Mouse (Mus musculus) forebrain, embryonic 14.5 days (tissue): ENCODE data around the gene Aftph. TPM values are rescaled to one million over a fixed set of nuclear protein-coding genes. Genes with fewer than 3 reads are reported as not detected.
A peak's percentile ranks its signal among the peaks of the same experiment; 100 is the strongest.

ENCODE experiments used
- ATAC-seq: fragments of 200-750 bp; cut with Nextera tagmentation; 2 replicates; pipeline ENCODE4 v1.8.0; 2017; ENCODE audit warnings: mild to moderate bottlenecking, moderate library complexity
- DNase-seq: peaks from one replicate; pipeline ENCODE4 v3.0.0-alpha.2; 2015; ENCODE audit warnings: low spot score
- H3K27ac ChIP-seq: fragments of 300-500 bp; sonication (generic); 2 replicates; pipeline ENCODE4 v1.5.1; 2014; ENCODE audit warnings: low read depth, mild to moderate bottlenecking, control low read depth, low read length, moderate library complexity
- H3K27me3 ChIP-seq: fragments of 300-500 bp; sonication (generic); replicated peaks from 2 replicates; pipeline ENCODE4 v1.6.1; 2014; ENCODE audit warnings: low read length, control low read depth, mixed read lengths; ENCODE audit not compliant: control insufficient read depth, insufficient read depth
- H3K36me3 ChIP-seq: fragments of 300-500 bp; sonication (generic); 2 replicates; pipeline ENCODE4 v1.6.1; 2014; ENCODE audit warnings: low read length, control low read depth; ENCODE audit not compliant: control insufficient read depth, insufficient read depth
- H3K4me1 ChIP-seq: fragments of 300-500 bp; sonication (generic); 2 replicates; pipeline ENCODE4 v1.6.1; 2014; ENCODE audit warnings: antibody characterized with exemption, low read length, control low read depth; ENCODE audit not compliant: control insufficient read depth, insufficient read depth
- H3K4me2 ChIP-seq: fragments of 300-500 bp; sonication (generic); 2 replicates; pipeline ENCODE4 v1.6.1; 2014; ENCODE audit warnings: mild to moderate bottlenecking, control low read depth, low read length
- H3K4me3 ChIP-seq: fragments of 300-500 bp; sonication (generic); 2 replicates; pipeline ENCODE4 v1.5.1; 2014; ENCODE audit warnings: low read depth, low read length, control low read depth
- H3K9ac ChIP-seq: fragments of 300-500 bp; sonication (generic); 2 replicates; pipeline ENCODE4 v1.6.1; 2014; ENCODE audit warnings: mild to moderate bottlenecking, low read length, control low read depth, moderate library complexity
- H3K9me3 ChIP-seq: fragments of 300-500 bp; sonication (generic); replicated peaks from 2 replicates; pipeline ENCODE4 v1.6.1; 2016; ENCODE audit warnings: low read length, control low read depth, mixed read lengths; ENCODE audit not compliant: control insufficient read depth
- WGBS: fragments of 180-500 bp; shearing (Covaris S2); extraction: QIAGEN DNeasy Blood & Tissue Kit; methylation state at CpG from one replicate; pipeline ENCODE4 v1.1.7; 2014; 5-methylcytosine and 5-hydroxymethylcytosine counted together
- polyA plus RNA-seq: library from polyadenylated mRNA; unstranded; fragments of >200 nt; fragmentation: Nextera tagmentation; extraction: Ambion mirVana; gene quantifications from 2 replicates; pipeline ENCODE4 v1.2.1, GENCODE M21; 2014

The Aftph gene
- polyA plus RNA-seq, 1 experiment from 2014 or later, result 34.3 TPM

DNA sequence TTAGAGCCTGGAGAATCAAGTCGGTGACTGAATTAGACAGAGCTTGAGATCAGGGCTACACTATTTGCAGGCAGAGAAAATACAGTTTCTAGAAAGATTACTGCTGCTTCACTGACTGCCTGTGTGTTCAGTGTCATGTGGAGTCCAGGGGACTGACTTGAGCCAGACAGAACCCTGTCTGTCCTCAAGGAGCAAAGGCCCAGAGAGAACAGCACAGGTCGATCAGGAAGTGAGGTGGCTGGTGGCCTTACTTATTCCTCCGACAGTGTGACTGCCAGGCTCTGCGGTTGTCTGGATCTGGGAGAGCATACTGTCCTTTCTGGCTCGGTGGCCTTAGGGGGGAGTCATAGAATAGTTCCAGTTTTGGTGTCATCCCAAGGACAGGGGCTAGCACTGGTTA lies 60.6 kb downstream of the Aftph start:
- H3K27me3 ChIP-seq, result no peaks in the 10 kb centered on the region
- H3K9ac ChIP-seq, result no peak overlapping the region
- H3K4me2 ChIP-seq, result no peak overlapping the region
- H3K4me3 ChIP-seq, result no peak overlapping the region
- DNase-seq, result no peak
- ATAC-seq, result no peak
- 89% methylated on average over 5 of the region's 5 CpGs for WGBS
- H3K4me1 ChIP-seq, result no peaks in the 10 kb centered on the region
- no peak overlapping the region for H3K27ac ChIP-seq
- H3K36me3 ChIP-seq, result peaks cover 8% of the 10 kb centered on the region
- no peaks in the 10 kb centered on the region for H3K9me3 ChIP-seq

DNA sequence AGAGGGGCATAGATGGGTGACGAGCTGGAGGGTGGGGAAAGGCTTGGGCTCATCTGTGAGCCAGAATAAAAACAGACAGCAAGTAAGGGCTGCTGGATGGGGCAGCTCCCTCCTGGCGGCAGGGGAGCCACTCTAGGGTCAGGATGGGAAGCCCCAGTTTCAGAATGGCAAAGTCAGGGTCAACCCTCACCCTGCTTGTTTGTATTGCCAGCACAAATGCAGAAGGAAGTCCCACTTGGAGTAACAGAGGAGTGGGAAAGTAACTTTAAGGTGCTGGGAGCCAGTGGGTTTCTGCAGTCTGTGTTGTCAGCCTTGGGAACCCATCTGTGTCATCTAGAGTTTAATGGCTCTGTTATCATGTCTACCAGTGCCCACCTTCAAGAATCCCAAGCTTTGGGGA lies 62.0 kb downstream of the Aftph start:
- ATAC-seq (no peak), DNase-seq (no peak)
- Histone ChIP-seq H3K4me1 (no peaks in the 10 kb centered on the region), H3K9me3 (no peaks in the 10 kb centered on the region), H3K4me3 (no peak overlapping the region), H3K9ac (no peak overlapping the region), H3K4me2 (no peak overlapping the region), H3K27ac (no peak overlapping the region), H3K27me3 (no peaks in the 10 kb centered on the region), H3K36me3 (no peaks in the 10 kb centered on the region; the same call in 1 of the 2 replicates)
- WGBS, result 91% methylated on average over 2 of the region's 2 CpGs

DNA sequence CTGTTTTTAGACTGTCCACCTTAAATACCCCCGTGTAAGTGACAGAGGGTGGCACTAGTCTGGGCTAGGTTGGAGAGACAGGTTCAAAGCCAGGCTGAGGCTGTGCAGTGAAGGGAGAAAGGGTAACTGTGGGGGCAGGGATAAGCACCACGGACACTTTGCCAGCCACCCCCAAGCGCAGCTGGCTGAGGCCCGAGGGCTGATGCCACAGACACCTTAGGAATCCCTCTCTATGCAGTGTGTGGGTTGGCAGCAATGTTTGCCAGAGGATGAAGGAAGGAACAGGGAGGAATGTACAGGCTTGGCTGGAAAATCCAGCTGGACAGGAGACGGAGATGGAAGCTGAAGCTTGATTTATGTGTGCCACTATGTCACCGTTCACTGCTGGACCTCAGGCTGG lies 68.9 kb downstream of the Aftph start:
- WGBS, result 87% methylated on average over 6 of the region's 6 CpGs
- H3K4me2 ChIP-seq, result no peak overlapping the region
- no peak overlapping the region for H3K4me3 ChIP-seq
- no peak overlapping the region for H3K9ac ChIP-seq
- no peak for DNase-seq
- H3K27ac ChIP-seq, result no peak overlapping the region
- no peaks in the 10 kb centered on the region for H3K4me1 ChIP-seq
- no peaks in the 10 kb centered on the region for H3K27me3 ChIP-seq
- no peaks in the 10 kb centered on the region for H3K9me3 ChIP-seq
- no peak for ATAC-seq
- H3K36me3 ChIP-seq, result no peaks in the 10 kb centered on the region

DNA sequence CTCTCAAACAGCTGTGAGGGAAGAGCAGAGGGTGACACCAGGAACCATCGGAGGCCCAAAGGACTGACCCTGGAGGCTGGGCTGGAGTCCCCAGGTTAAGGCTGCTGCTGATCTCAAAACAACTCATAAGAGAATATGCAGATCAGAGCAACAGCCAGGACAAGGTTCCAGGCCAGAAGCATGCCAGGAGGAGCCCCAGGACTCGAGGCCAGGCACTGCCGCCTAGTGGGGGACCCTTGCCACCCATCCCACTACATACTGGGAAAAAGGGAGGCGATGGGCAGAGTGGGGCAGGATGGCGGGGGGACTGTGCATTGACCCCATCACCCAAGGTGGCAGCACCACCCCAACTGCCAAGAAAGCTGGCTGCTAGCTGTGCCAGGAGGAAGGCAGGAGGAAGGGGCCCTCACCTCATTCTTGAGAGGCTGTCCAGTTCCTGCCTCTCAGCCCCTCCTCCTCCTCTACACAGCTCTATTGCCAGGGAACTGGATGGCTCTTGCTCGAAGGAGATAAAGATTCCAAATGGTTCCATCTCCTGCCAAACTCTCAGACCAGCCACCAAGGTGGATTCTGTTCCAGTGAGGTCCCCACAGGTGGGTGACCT lies 69.5 kb downstream of the Aftph start:
- H3K4me1 ChIP-seq, result no peaks in the 10 kb centered on the region
- no peak overlapping the region for H3K4me3 ChIP-seq
- H3K9ac ChIP-seq, result no peak overlapping the region
- no peaks in the 10 kb centered on the region for H3K27me3 ChIP-seq
- DNase-seq (peak; percentile 39), ATAC-seq (peak; percentile 46; the same call in 1 of the 2 replicates)
- H3K36me3 ChIP-seq, result no peaks in the 10 kb centered on the region
- no peak overlapping the region for H3K27ac ChIP-seq
- H3K4me2 ChIP-seq, result no peak overlapping the region
- H3K9me3 ChIP-seq, result no peaks in the 10 kb centered on the region
- WGBS, result 45% methylated on average over 6 of the region's 6 CpGs

DNA sequence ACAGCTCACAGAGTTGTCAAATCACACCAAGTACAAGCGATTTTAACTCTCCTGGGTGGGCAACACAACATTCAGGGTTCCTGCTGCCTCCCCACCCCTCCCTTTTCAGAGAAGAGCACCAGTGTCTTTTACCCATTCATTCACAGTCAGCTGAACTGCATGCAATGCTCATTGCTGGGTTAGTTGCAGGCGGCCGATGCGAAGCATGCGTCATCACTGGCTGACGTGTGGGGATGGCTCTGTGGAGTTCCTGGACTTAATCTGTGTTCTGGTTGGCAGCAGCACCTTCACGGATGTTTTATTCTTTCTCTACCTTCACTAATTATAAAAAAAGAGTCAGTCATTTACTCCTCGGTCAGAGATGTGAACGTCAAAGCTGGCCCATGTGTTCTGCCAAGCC lies 76.5 kb downstream of the Aftph start:
- no peak overlapping the region for H3K9ac ChIP-seq
- no peak for ATAC-seq
- H3K27ac ChIP-seq, result peak overlapping the region; percentile 27; the same call in 1 of the 2 replicates
- no peaks in the 10 kb centered on the region for H3K27me3 ChIP-seq
- no peak overlapping the region for H3K4me2 ChIP-seq
- 43% methylated on average over 9 of the region's 9 CpGs for WGBS
- DNase-seq, result peak; percentile 39
- H3K36me3 ChIP-seq, result no peaks in the 10 kb centered on the region
- H3K4me3 ChIP-seq, result no peak overlapping the region
- no peaks in the 10 kb centered on the region for H3K4me1 ChIP-seq
- H3K9me3 ChIP-seq, result no peaks in the 10 kb centered on the region

DNA sequence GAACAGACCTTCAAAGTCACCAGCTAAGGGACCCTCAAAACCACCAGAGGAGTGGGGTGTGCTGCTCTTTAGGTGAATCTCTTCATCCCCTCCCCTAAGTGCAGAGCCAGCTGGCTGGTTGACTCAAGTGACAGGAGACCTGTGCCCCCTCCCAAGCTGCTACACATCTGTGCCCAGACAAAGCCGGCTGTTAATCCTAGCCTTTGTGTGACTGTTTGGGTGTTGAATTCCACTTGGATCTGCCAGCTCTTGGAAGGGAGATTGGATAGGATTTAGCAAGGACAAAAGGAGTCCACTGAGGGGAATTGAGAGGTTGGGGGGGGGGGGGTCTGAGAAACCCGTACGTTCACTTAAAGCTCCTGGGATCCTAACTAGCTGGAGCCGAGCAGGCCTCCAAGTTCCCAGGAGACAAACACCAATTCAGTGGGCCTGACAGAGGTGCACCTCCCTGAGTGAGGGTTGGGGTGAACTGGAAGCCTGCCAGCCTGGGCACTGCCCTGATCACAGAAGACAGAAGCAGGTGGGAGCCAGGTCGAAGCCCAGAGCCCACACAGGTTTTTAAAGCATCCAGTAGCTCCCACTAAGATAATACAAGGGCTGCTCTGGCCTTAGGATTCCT lies 77.7 kb downstream of the Aftph start:
- Histone ChIP-seq H3K36me3 (no peaks in the 10 kb centered on the region), H3K9me3 (no peaks in the 10 kb centered on the region), H3K4me1 (no peaks in the 10 kb centered on the region), H3K9ac (peak overlapping the region; percentile 1; the same call in 1 of the 2 replicates), H3K4me3 (no peak overlapping the region), H3K4me2 (no peak overlapping the region), H3K27ac (peak overlapping the region; percentile 34; the same call in 1 of the 2 replicates), H3K27me3 (no peaks in the 10 kb centered on the region)
- WGBS, result 9% methylated on average over 5 of the region's 5 CpGs
- peak; percentile 67 for DNase-seq
- peak; percentile 45 for ATAC-seq

- no peak overlapping the region for H3K27ac ChIP-seq
- no peak for ATAC-seq
- 52% methylated on average over 7 of the region's 7 CpGs for WGBS
These were observed 78.6 kb downstream of the Aftph start for GRCm38 (mm10) chr11:20662811-20663210.

GRCm38 (mm10) chr11:20661652-20662051 lies 79.7 kb downstream of the Aftph start:
- DNase-seq, result peak; percentile 65
- H3K27ac ChIP-seq, result no peak overlapping the region
- H3K4me3 ChIP-seq, result no peak overlapping the region
- H3K9ac ChIP-seq, result no peak overlapping the region
- H3K4me1 ChIP-seq, result peaks cover 5% of the 10 kb centered on the region
- ATAC-seq, result peak; percentile 38
- H3K9me3 ChIP-seq, result no peaks in the 10 kb centered on the region
- no peaks in the 10 kb centered on the region for H3K27me3 ChIP-seq
- no peak overlapping the region for H3K4me2 ChIP-seq
- WGBS, result 25% methylated on average over 4 of the region's 4 CpGs
- H3K36me3 ChIP-seq, result no peaks in the 10 kb centered on the region

More at GRCm38 (mm10) chr11:20662811-20663210, 78.6 kb downstream of the Aftph start:
- Histone ChIP-seq H3K9me3 (no peaks in the 10 kb centered on the region), H3K4me3 (no peak overlapping the region), H3K4me1 (no peaks in the 10 kb centered on the region), H3K4me2 (no peak overlapping the region), H3K36me3 (no peaks in the 10 kb centered on the region), H3K27me3 (no peaks in the 10 kb centered on the region), H3K9ac (no peak overlapping the region)
- no peak for DNase-seq
